Mouse (Mus musculus) bone marrow, adult 2 months (tissue): ENCODE data around the gene Kdm6b.

Experiments
- CTCF ChIP-seq: fragments of 200-500 bp; IDR thresholded peaks from 2 replicates; pipeline ENCODE4 v1.5.1; 2011; ENCODE audit warnings: low read length, control low read depth; ENCODE audit not compliant: control insufficient read depth, insufficient read depth
- POLR2A ChIP-seq: fragments of 200-500 bp; IDR thresholded peaks from 2 replicates; pipeline ENCODE4 v1.6.1; 2011; ENCODE audit warnings: low read depth, mild to moderate bottlenecking, control low read depth, low read length, borderline replicate concordance; ENCODE audit not compliant: control insufficient read depth

- TF ChIP-seq POLR2A (no peak), CTCF (peak; percentile 75)
Observed at GRCm38 (mm10) chr11:69431829-69432639, 18.6 kb upstream of the Kdm6b start.
